Mouse (Mus musculus): ENCODE measurements at regions not wholly inside any gene's neighbourhood (a gene's known extent, or its start where the extent isn't known, plus 50 kb on each side); places are given as distances from the start of the nearest gene placed in this dataset.

DNA sequence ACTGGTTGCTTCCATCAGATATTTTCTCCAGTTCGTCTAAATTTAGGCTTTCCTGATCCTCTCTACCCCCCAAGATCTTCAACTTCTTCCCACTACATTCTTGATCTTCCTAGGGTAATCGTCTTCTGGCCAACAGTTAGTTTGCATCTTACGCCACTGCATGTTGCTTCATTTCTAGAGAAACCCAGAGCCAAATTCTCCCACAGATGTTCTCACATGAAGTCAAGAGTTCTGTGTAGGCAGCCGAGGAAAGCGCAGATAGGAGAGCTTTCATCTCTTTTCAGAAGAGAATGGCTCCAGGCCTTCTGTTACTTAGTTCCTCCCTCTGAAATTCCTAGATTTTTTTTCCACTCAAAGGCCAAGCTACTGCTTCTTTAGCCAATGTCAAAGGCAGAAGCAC, 179.9 kb downstream of the Fgf10 start:
- CTCF ChIA-PET: no interaction called here

DNA sequence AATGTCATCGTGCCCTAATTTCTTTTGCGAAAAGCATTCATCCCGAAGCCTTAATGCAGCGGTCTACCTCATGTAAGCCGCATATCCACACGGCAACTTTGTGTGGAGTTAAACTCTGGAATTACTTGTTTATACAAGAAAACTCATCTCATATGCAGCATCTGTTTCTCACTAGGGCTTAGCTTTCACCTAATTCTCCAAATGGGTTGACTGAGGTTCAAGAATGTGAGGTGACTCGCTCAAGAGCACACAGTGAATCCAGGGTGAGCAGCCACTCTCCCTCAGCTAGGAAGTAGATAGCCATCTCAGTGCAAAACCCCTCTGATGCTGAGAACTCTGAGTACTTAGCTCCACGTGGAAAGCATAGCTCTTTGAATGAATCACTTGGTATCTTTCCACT, 181.1 kb downstream of the Fgf10 start:
- CTCF ChIA-PET: no interaction called here

DNA sequence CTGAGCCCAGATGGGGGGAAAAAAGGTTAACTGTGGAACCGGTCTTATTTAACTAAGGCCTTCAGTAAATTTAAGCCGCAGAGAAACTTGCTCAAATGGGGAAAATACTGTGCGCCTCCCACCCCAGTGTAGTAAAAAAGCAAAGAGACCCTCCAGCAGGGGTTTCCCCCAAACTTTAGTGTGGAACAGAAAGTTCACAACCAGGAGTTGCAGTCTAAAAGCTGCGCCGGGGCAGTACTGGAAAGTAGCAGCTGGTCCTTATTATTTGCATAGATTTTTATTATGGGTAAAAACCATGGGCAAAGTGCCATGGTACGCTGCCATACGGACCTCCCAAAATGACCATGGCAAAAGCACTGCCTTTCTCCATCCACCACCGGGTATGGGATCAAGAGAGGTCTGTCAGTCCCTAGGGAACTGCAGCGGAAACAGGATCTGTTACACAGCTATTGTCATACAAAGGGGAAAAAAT, 216.8 kb downstream of the Fgf10 start:
- CTCF ChIA-PET: no interaction called here

GRCm38 (mm10) chr13:118895079-118895478, 225.5 kb downstream of the Fgf10 start:
- CTCF ChIA-PET: interaction anchor here (0.6 kb wide), 1 partner anchor 21 kb away, joined by 9 read pairs; no protein-coding TSS in a partner anchor

- CTCF ChIA-PET: no interaction called here
These were observed 232.4 kb downstream of the Fgf10 start for GRCm38 (mm10) chr13:118901950-118902349.

GRCm38 (mm10) chr13:118910351-118910750, 240.8 kb downstream of the Fgf10 start:
- CTCF ChIA-PET: no interaction called here

DNA sequence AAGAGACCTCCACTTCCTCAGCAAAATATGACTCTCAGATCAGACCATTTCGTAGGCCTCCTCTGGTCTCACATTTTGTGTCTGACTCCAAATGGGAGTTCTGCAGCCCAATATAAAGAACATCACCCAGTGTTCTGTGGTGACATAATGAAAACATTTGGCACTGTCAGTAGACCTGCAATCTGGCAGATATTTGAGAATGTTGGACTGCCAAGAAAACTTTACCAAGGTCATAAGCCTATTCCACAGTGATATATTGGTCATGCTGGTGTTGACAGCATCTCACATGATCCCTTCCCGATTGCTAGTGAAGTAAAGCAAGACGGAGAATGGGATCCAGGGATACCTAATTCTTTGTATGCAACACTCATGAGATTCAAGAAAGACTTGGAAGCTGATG, 271.2 kb downstream of the Fgf10 start:
- CTCF ChIA-PET: no interaction called here

DNA sequence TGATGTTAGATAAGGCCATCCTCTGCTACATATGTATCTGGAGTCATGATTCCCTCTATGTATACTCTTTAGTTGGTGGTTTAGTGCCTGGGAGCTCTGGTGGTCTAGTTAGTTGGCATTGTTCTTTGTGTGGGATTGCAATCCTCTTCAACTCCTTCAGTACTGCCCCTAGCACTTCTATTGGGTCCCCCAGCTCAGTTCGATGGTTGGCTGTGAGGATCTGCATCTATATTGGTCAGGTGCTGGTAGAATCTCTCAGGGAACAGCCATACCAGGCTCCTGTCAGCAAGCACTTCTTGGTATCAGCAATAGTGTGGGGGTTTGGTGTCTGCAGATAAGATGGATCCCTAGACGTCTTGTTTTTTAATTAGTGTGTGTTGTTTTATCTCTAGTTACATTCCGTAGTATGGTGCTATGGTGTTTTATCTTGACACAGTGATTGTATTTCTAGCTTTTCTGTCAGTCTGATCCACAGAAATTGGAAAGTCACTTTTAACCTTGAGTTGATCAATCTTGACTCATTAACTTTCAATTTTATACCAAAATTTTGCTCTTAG, 296.6 kb downstream of the Fgf10 start:
- CTCF ChIA-PET: no interaction called here

DNA sequence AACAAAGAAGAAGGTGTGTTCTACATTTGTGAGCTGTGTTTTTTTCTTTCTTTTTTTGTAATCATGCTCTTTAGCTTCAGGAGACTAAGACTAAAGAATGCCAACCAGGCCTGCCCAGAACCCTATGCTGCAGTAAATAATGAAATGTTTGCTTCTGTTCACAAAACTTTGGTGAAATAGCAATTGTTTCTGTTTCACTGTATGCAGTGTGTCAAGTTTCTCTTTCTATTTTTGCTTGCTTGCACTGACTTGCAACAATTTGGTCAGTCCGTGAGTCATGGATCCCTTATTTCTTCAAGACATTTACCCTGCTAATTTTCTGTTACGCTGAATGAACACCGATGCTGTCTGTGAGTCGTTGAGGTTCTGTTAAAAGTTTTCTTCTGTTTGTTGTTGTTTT, 298.1 kb downstream of the Fgf10 start:
- CTCF ChIA-PET: no interaction called here

DNA sequence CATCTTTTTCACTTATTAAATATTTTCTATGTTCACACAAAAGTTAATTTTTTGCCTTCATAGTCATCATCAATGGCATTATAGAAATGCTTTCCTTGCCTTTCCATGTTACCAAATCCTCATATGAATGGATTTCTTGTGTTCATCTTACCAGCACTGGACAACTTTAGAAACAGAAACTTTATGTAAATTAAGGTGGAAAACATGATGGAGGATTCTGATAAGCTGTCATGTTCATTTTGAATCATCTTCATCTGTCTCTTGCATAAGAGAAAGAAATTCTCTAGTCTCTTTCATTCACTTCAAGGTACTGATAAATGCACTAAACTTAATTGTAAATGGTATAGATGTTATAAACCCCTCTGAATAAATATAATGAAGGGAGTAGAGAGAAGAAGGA, 305.4 kb downstream of the Fgf10 start:
- CTCF ChIA-PET: no interaction called here

GRCm38 (mm10) chr13:118975519-118975918, 305.9 kb downstream of the Fgf10 start:
- CTCF ChIA-PET: no interaction called here

DNA sequence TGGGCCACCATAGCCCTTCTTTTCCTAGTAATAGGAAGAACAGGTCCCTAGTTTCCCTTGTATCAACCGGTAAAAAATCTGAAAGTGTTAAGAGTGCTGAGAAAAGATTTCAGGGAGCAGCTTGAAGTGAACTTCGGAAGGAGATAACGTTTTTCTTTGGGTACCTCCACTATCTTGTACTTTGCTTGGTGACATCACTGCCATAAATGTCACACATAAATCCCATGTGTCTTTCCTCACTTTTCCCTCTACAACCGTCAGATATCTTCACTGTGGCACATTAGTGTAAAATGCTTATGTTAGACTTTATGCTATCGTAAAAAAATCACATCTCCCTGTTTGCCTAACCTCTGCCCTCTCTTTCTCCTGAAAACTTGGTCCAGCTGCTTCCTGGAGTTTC, 309.9 kb downstream of the Fgf10 start:
- CTCF ChIA-PET: no interaction called here

DNA sequence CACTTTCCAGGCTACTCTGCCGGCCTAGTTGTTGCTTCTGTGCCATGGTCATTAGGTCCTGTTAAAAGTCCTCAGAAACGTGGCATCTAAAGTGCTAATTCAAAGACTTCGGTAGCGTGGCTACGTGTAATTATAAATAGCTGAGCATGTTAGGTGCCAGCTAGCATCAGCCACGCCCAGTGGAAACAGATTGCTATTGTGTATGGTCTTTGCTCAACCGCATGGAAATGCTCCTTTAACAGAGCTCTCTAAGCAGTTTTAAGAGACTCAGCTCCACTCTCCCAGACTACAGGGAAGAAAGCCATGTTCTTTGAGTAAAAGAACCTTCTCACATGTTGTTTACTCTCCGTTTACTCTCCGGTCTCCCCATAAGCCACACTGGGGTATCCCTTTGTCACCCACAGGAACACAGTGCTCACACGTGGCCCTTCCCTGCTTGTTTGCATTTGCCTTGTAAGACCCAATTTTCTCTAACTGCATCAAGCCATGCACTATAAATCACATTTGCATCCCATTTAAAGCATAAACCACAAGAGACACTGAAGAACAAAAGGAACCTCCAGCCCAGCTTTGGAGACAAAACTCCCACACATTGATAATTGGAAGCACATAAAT, 311.7 kb downstream of the Fgf10 start:
- CTCF ChIA-PET: no interaction called here

- CTCF ChIA-PET: no interaction called here
These were observed 315.7 kb downstream of the Fgf10 start for GRCm38 (mm10) chr13:118985285-118985684.

GRCm38 (mm10) chr13:119025305-119025975, 355.8 kb downstream of the Fgf10 start:
- CTCF ChIA-PET: no interaction called here

DNA sequence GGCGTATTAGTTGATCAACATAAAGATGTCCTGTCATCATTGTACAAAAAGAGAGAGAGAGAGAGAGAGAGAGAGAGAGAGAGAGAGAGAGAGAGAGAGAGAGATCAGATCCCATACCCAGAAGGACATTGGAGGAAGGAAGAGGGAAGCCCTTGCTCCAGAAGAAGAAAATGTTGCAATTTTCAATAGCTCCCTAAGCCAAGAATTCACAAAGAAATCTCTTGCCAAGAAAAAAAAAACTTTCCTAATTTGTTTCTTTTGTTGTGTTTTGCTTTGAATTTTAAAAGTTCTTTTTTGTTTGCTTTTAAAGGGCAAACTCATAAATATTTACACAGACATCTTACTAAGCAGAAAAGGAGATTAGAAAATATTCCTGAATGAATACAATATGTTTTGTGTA, 370.0 kb downstream of the Fgf10 start:
- CTCF ChIA-PET: no interaction called here

DNA sequence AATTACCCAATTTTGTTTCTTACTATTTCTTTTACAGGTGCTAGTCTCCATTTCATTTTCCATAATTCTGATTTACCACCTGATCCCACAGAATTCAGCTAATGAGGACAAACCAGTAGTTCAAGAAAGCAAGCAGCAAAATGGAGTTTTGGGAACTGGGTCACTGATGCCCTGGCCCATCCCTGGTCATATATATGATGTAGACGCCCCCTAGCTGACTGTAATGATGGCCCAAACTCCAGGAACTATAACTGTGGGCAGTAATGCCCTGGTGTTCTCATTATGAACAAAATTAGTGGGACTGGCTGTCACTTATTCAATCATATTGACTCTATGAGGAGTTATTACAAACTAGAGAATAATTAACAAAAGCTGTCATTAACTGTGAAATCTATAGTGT, 375.5 kb downstream of the Fgf10 start:
- CTCF ChIA-PET: no interaction called here

DNA sequence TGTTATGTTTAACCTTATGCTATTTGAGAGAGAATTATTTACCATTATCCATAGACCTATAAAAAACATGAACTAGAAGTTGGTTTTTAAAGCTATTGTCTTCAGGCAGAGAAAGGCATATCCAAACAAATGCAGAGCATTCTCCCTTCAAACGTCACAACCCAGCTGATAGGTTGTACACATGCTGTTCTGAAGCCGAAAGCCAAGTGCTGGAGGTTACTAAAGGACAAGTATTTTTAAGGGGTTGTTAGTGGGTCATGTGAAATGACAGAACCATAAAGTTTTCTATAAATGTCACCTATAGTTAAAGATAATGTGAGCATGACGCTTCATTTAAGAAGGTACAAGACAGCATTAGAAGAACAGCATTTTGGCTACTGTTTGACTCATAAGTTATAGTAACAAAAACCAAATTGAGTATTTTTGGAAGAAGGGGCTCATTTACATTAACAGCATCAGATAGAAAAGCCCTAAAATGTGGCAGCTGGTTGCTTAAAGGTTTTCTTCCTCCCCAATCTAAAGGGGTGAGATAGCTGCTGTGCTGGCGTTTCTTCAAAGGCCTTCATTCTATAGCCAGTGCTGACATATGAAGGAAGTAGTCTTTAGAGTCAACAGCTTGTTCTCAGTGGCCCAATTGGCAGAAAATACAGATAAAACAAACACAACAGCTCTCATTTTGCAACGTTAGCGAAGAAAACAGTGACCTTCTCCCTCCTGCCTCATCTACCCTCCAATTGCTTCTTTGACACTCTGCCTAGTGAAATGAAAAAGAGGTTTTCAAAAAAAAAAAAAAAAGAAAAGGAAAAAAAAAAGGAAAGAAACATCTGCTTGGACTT, 359.4 kb upstream of the Paip1 start:
- CTCF ChIA-PET: no interaction called here

DNA sequence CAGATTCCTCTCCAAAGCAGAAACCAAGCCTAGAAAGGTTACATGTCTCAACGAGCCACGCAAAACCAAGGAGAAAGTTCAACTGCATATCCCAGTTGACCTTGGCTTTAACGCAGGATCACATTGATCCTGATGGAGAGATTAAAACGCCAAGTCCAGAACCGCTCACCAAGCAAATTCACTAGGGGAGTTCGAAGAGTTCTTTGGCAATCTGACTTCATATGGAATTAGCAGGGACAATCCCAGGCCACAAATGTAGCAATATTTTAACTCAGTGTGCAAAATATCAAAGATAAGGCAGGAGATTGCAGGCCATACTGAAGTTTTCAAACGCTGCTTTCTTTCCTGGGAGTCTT, 358.8 kb upstream of the Paip1 start:
- CTCF ChIA-PET: no interaction called here

DNA sequence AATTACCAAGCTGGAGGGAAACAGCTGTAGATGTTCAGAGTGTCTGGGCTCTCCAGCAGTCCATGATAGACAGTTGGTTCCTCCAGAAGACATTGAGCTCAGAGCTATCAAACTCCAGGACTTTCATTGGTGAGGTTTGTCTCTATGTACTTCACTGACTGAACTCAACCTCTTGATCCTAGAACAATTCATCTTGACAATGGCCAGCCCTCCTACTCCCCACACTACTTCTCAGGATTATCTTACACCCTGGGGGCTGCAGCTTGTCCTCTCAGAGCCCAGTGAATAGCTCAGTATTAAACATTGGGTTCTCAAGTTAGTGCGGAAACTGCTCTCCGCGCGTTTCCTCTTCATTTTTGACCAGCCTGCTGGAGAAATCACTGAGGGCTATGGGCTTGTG, 349.2 kb upstream of the Paip1 start:
- CTCF ChIA-PET: no interaction called here

DNA sequence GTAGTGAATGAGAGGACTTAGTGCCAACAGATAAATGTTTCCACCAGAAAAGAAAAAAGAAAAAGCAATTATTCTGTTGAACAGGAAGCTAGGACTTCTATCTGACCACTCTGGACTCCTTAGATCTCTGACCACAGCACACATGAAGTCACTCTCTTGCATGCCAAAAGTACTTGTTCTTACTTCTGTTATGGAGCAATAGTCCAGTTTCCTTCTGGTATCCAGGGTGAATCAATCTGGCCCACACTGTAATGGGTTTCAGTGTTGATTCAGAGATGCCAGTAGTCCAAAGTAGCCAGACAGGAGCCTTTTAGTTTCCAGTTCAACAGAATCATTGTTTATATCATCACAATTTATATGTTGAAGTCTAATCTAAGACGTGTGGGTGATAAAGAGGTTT, 346.7 kb upstream of the Paip1 start:
- CTCF ChIA-PET: no interaction called here

DNA sequence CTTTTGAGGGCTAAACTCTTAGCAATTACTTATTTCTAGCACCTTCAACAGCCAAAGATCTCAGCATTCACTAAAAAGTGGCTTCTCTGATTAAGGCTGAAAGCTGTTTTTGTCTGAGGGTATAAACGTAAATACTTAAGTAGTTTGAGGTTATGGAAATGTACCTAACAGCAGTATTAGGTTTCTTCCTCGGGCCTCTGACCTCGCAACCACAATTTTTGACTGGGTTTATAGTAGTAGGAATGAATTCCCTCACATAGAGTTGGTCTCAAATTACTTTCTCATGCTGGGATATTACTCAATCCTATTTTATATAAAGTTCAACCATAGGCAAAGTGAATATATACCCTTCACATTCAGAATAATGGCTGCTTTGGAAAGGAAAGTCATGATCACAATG, 310.5 kb upstream of the Paip1 start:
- CTCF ChIA-PET: no interaction called here

- CTCF ChIA-PET: no interaction called here
These were observed 310.0 kb upstream of the Paip1 start for GRCm38 (mm10) chr13:119118382-119118781.
